Mouse (Mus musculus) midbrain, embryonic 10.5 days (tissue): Measurements from ENCODE around the gene Faf1. TPM values are rescaled to one million over a fixed set of nuclear protein-coding genes. Genes with fewer than 3 reads are reported as not detected.
A peak's percentile ranks its signal among the peaks of the same experiment; 100 is the strongest.

ENCODE experiments used
- DNase-seq: peaks from one replicate; pipeline ENCODE4 v3.0.0-alpha.2; 2017; ENCODE audit warnings: low spot score
- H3K27ac ChIP-seq: fragments of 300-500 bp; sonication (generic); replicated peaks from 2 replicates; pipeline ENCODE4 v1.5.1; 2016; ENCODE audit warnings: mild to moderate bottlenecking
- H3K27me3 ChIP-seq: fragments of 300-500 bp; sonication (generic); 2 replicates; pipeline ENCODE4 v1.6.1; 2016; ENCODE audit warnings: low read depth, mild to moderate bottlenecking; ENCODE audit not compliant: poor library complexity, severe bottlenecking
- H3K36me3 ChIP-seq: fragments of 300-500 bp; sonication (generic); 2 replicates; pipeline ENCODE4 v1.6.1; 2016; ENCODE audit warnings: mild to moderate bottlenecking, moderate library complexity
- H3K4me1 ChIP-seq: fragments of 300-500 bp; sonication (generic); 2 replicates; pipeline ENCODE4 v1.6.1; 2016
- H3K4me3 ChIP-seq: fragments of 300-500 bp; sonication (generic); 2 replicates; pipeline ENCODE4 v1.5.1; 2016; ENCODE audit warnings: mild to moderate bottlenecking, moderate library complexity
- H3K9me3 ChIP-seq: fragments of 300-500 bp; sonication (generic); replicated peaks from 2 replicates; pipeline ENCODE4 v1.6.1; 2016; ENCODE audit warnings: mild to moderate bottlenecking
- WGBS: fragments of 180-500 bp; shearing (Covaris S2); methylation state at CpG from one replicate; pipeline ENCODE4 v1.1.7; 2016; 5-methylcytosine and 5-hydroxymethylcytosine counted together
- polyA plus RNA-seq: library from polyadenylated mRNA; unstranded; fragments of >200 nt; fragmentation: Nextera tagmentation; extraction: Ambion mirVana; gene quantifications from 2 replicates; pipeline ENCODE4 v1.2.1, GENCODE M21; 2016

Faf1 gene
- polyA plus RNA-seq, 1 experiment from 2014 or later, result 30.5 TPM

- H3K9me3 ChIP-seq, result no peaks in the 10 kb centered on the region
- H3K27ac ChIP-seq, result no peak overlapping the region
- H3K36me3 ChIP-seq, result peaks cover 6% of the 10 kb centered on the region
- 3% methylated on average over 13 of the region's 13 CpGs for WGBS
- H3K4me3 ChIP-seq, result no peak overlapping the region
- peaks cover 36% of the 10 kb centered on the region for H3K4me1 ChIP-seq
- H3K27me3 ChIP-seq, result peaks cover 98% of the 10 kb centered on the region
- DNase-seq, result peak; percentile 40
Measured at GRCm38 (mm10) chr4:109986748-109987355, 310.5 kb downstream of the Faf1 start.

DNA sequence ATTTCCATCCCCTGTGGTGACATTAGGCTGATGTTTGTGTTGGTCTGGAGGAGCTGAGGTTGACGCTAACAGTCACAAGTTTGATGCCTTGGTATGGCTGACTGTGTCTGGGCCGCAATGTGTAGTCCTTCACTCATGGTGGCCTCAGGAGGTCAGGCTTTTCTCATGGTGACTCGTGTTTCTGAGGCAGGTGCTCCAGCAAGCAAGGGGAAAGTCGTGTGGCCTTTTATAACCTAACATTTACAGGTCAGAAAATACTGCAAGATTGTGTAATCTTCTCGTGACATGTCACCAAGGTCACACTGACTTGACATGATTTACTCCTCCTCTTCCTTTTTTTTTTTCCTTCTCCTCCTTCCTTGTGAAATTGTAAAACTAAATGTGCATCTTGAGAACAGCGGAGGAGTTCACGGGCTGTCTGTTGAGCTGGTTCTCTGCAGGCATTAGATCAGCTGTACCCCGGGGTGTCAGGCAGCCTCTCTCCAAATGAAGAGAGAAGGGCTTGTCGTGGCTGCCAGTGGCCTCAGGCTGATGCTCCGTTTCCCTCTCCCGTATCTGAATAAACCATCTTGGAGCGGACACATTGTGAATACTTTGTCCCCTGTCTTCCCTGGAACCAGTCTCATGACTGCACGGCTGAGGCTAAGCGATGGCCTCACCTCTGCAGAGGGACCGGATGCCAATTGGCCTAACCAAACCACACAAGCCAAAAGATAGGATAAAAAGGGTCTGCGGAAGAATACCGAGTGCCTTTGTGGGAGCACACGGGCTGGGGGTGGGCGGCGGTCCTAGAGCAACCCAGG is 311.4 kb downstream of the Faf1 start:
- peak; percentile 46 for DNase-seq
- H3K27me3 ChIP-seq, result peaks cover 98% of the 10 kb centered on the region
- no peak overlapping the region for H3K27ac ChIP-seq
- H3K4me1 ChIP-seq, result peaks cover 27% of the 10 kb centered on the region
- WGBS, result 1% methylated on average over 20 of the region's 20 CpGs
- no peaks in the 10 kb centered on the region for H3K9me3 ChIP-seq
- H3K36me3 ChIP-seq, result no peaks in the 10 kb centered on the region
- H3K4me3 ChIP-seq, result no peak overlapping the region

GRCm38 (mm10) chr4:109988411-109988810 is 312.0 kb downstream of the Faf1 start:
- Histone ChIP-seq H3K36me3 (no peaks in the 10 kb centered on the region), H3K27ac (no peak overlapping the region), H3K4me1 (peaks cover 26% of the 10 kb centered on the region), H3K27me3 (peaks cover 98% of the 10 kb centered on the region), H3K4me3 (no peak overlapping the region), H3K9me3 (no peaks in the 10 kb centered on the region)
- no peak for DNase-seq
- 19% methylated on average over 4 of the region's 5 CpGs for WGBS

GRCm38 (mm10) chr4:109989213-109989612 is 312.8 kb downstream of the Faf1 start:
- H3K9me3 ChIP-seq, result no peaks in the 10 kb centered on the region
- DNase-seq, result no peak
- H3K27me3 ChIP-seq, result peaks cover 98% of the 10 kb centered on the region
- peaks cover 18% of the 10 kb centered on the region for H3K4me1 ChIP-seq
- H3K4me3 ChIP-seq, result no peak overlapping the region
- 32% methylated on average over 6 of the region's 6 CpGs for WGBS
- no peak overlapping the region for H3K27ac ChIP-seq
- H3K36me3 ChIP-seq, result no peaks in the 10 kb centered on the region

DNA sequence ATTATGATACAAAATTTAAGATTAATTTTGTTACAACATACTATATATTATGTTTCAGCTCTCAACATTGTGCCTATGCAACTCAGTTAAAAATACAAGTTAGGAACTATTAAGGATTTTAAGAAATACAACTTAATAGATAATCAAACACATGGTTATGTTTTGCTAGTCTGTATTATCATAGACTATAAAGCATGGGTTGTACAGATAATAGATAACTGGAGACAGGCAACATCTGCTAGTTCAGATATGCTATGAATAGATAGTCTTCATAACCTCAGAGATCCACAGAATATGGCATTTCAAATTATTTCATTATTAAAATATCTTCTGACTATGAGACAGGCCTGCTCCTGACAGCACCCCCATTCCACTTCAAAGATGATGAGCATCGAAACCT is 329.7 kb downstream of the Faf1 start:
- DNase-seq, result no peak
- no peaks in the 10 kb centered on the region for H3K36me3 ChIP-seq
- H3K4me1 ChIP-seq, result no peaks in the 10 kb centered on the region
- no peak overlapping the region for H3K27ac ChIP-seq
- H3K4me3 ChIP-seq, result no peak overlapping the region
- WGBS, result 93% methylated on average over 1 of the region's 1 CpGs
- no peaks in the 10 kb centered on the region for H3K9me3 ChIP-seq
- H3K27me3 ChIP-seq, result no peaks in the 10 kb centered on the region

Other genes starting within 250 kb of the Faf1 start
- 24.5 and 30.9 TPM in 2 replicates for gene Rnf11, start 191.9 kb upstream of the Faf1 start, polyA plus RNA-seq
- gene 4930522H14Rik, start 145.3 kb upstream of the Faf1 start, polyA plus RNA-seq, result not detected in 2 replicates
- gene Cdkn2c, start 9.4 kb upstream of the Faf1 start, polyA plus RNA-seq, result 4.0 and 4.1 TPM in 2 replicates